Mouse (Mus musculus) limb, embryonic 11.5 days (tissue): ENCODE data around the gene Pigv. TPM values are rescaled to one million over a fixed set of nuclear protein-coding genes. Genes with fewer than 3 reads are reported as not detected.
"Not testable (repeated sequence)": the region's sequence is repeated elsewhere in the genome, so short reads cannot be mapped to it uniquely, and the experiment has no call there.

Experiments used
- ATAC-seq: fragments of 200-750 bp; cut with Nextera tagmentation; 2 replicates; pipeline ENCODE4 v1.8.0; 2017; ENCODE audit warnings: low read depth; ENCODE audit not compliant: insufficient number of reproducible peaks, low FRiP score, low TSS enrichment
- DNase-seq: peaks from one replicate; pipeline ENCODE4 v3.0.0-alpha.2; 2015; ENCODE audit warnings: low spot score
- H3K27ac ChIP-seq: fragments of 300-500 bp; sonication (generic); replicated peaks from 2 replicates; pipeline ENCODE4 v1.5.1; 2014; ENCODE audit warnings: low read depth, mild to moderate bottlenecking, low read length
- H3K27me3 ChIP-seq: fragments of 300-500 bp; sonication (generic); 2 replicates; pipeline ENCODE4 v1.6.1; 2014; ENCODE audit warnings: mild to moderate bottlenecking, low read length, mixed read lengths; ENCODE audit not compliant: control insufficient read depth, insufficient read depth
- H3K36me3 ChIP-seq: fragments of 300-500 bp; sonication (generic); 2 replicates; pipeline ENCODE4 v1.6.1; 2014; ENCODE audit warnings: mild to moderate bottlenecking, low read length, moderate library complexity, mixed read lengths; ENCODE audit not compliant: control insufficient read depth, insufficient read depth
- H3K4me1 ChIP-seq: fragments of 300-500 bp; sonication (generic); 2 replicates; pipeline ENCODE4 v1.6.1; 2014; ENCODE audit warnings: low read length, mixed read lengths; ENCODE audit not compliant: control insufficient read depth, insufficient read depth
- H3K4me2 ChIP-seq: fragments of 300-500 bp; sonication (generic); 2 replicates; pipeline ENCODE4 v1.6.1; 2014; ENCODE audit warnings: low read depth, mild to moderate bottlenecking, moderate library complexity; ENCODE audit not compliant: severe bottlenecking
- H3K4me3 ChIP-seq: fragments of 300-500 bp; sonication (generic); 2 replicates; pipeline ENCODE4 v1.5.1; 2014; ENCODE audit warnings: low read depth, low read length
- H3K9ac ChIP-seq: fragments of 300-500 bp; sonication (generic); 2 replicates; pipeline ENCODE4 v1.6.1; 2014; ENCODE audit warnings: mild to moderate bottlenecking, low read length
- H3K9me3 ChIP-seq: fragments of 300-500 bp; sonication (generic); 2 replicates; pipeline ENCODE4 v1.6.1; 2016; ENCODE audit warnings: low read length; ENCODE audit not compliant: control insufficient read depth
- WGBS: fragments of 180-500 bp; shearing (Covaris S2); extraction: QIAGEN DNeasy Blood & Tissue Kit; methylation state at CpG from one replicate; pipeline ENCODE4 v1.1.7; 2014; 5-methylcytosine and 5-hydroxymethylcytosine counted together
- polyA plus RNA-seq: library from polyadenylated mRNA; unstranded; fragments of >200 nt; fragmentation: Nextera tagmentation; extraction: Ambion mirVana; gene quantifications from 2 replicates; pipeline ENCODE4 v1.2.1, GENCODE M21; 2014

The Pigv gene
- polyA plus RNA-seq, 1 experiment from 2014 or later = 13.2 TPM

DNA sequence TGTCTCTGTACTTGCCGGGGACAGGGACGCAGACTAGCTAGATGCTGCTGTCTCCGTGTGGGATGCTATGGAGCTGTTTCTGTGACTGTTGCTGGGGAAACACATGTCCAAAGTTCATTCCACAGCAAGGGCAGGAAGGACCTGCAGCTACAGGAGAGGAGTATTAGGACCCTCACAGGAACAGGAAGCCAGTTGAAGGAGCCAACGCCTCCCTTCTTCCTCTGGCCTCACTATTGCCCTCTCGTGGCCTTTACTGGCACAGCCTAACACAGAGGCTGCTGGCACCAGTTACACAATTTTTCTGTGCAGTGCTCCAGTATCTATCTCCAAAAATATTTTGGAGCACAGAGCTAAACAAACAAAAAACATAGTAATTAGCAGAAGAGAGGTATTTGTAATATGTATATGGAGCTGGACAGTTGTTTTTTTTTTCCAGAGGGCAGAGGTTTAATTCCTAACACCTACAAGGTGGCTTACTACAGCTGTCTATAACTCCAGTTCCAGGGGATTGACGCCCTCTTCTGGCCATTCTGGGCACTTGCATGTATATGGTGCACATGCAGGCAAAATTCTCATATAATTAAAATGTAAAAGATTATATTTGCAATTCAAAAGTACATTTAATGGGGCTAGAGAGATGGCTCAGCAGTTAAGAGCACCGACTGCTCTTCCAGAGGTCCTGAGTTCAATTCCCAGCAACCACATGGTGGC, 22.3 kb downstream of the Pigv start, which contains the start of gene Zdhhc18:
Zdhhc18 (minus strand) TSS at position 166 of the 711 bp plus-strand sequence.
- ATAC-seq = no peak
- no peaks in the 10 kb centered on the region for H3K4me1 ChIP-seq
- H3K4me2 ChIP-seq = peak within 1 kb of the TSS; percentile 34; the same call in 1 of the 2 replicates
- 0 out of 2 replicates have a peak, but pooled peaks cover 2% of the 10 kb centered on the region for H3K9me3 ChIP-seq
- WGBS = 37% methylated on average over 7 of the region's 7 CpGs
- H3K9ac ChIP-seq = no peak within 1 kb of the TSS
- DNase-seq = peak; percentile 84
- H3K27ac ChIP-seq = no peak within 1 kb of the TSS
- H3K27me3 ChIP-seq = no peaks in the 10 kb centered on the region
- H3K4me3 ChIP-seq = no peak within 1 kb of the TSS
- no peaks in the 10 kb centered on the region for H3K36me3 ChIP-seq

DNA sequence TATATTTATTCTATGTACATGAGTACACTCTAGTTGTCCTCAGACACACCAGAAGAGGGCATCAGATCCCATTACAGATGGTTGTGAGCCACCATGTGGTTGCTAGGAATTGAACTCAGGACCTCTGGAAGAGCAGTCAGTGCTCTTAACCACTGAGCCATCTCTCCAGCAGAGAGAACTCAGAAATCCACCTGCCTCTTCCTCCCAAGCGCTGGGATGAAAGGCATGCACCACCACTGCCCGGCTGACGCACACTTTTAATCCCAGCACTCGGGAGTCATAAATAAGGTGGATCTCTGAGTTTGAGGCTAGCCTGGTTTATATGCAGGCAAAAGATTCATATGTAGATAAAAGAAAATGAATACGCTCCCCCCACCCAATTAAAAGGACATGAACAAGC, 23.0 kb downstream of the Pigv start:
- not testable (repeated sequence) for H3K27ac ChIP-seq, H3K9ac ChIP-seq, H3K36me3 ChIP-seq, ATAC-seq, DNase-seq, H3K4me3 ChIP-seq, H3K27me3 ChIP-seq, H3K9me3 ChIP-seq, H3K4me1 ChIP-seq
- H3K4me2 ChIP-seq = peak overlapping the region; percentile 34; the same call in 1 of the 2 replicates
- WGBS = 87% methylated on average over 5 of the region's 5 CpGs

DNA sequence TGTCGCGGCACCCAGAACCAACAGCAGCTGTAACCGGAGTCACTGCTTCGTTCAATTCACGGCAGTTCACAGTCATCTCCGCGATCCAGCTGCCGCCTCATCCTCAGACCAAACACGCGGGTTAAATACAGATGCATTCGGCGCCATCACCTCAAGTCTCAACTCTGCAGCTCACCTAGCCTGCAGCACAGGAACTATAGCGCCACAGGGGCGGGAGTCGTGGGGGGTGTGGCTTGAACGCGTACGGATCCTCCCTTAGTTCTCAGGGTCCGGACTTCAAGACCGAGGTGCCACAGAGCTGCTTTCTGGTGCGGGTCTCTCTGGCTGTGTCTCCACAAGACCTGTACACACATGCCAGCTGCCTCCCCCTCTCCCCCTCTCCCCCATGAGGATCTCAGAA, 26.8 kb downstream of the Pigv start:
- ATAC-seq (no peak), DNase-seq (no peak)
- no peaks in the 10 kb centered on the region for H3K27me3 ChIP-seq
- WGBS = 34% methylated on average over 21 of the region's 21 CpGs
- H3K4me2 ChIP-seq = peak overlapping the region; percentile 5; the same call in 1 of the 2 replicates
- no peak overlapping the region for H3K27ac ChIP-seq
- no peaks in the 10 kb centered on the region for H3K4me1 ChIP-seq
- no peak overlapping the region for H3K9ac ChIP-seq
- 0 out of 2 replicates have a peak, but pooled peaks cover 3% of the 10 kb centered on the region for H3K9me3 ChIP-seq
- H3K4me3 ChIP-seq = no peak overlapping the region
- no peaks in the 10 kb centered on the region for H3K36me3 ChIP-seq

DNA sequence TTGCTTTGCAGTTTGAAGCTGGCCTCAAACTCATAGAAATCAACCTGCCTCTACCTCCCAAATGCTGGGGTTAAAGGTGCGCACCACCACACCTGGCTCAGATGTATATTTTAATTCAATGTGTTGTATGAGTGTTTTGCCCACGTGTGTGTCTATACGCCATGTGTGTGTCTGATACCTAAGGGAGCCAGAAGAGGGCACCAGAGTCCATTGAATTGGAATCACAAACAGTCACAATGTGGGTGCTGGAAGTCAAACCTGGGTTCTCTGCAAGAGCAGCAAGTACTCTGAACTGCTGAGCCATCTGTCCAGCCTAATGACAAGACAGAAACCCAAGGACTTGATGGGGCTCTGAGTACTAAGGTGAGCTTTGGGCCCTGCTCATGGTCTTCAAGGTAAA, 27.3 kb downstream of the Pigv start:
- Histone ChIP-seq H3K27me3 (no peaks in the 10 kb centered on the region), H3K4me3 (no peak overlapping the region)
- WGBS = 87% methylated on average over 3 of the region's 3 CpGs

DNA sequence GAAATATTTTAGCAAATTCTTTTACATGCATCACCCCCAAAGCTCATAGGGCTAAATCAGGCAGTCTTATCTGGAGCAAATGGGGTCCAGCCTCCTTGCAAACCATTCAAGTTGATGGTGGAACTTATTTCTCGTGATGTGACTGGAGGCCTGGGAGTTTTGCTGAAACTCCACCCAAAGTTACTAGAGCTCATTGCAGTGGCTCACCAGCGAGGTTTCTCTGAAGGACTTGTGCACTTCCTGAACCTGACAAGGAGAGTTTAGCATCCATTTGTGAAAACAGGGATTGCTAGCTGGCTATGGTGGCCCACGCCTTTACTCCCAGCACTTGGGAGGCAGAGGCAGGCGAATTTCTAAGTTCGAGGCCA, 38.4 kb downstream of the Pigv start:
- no peaks in the 10 kb centered on the region for H3K36me3 ChIP-seq
- no peak for ATAC-seq
- WGBS = 81% methylated on average over 5 of the region's 5 CpGs

More for the DNA sequence above, 27.3 kb downstream of the Pigv start:
- Histone ChIP-seq H3K27ac (no peak overlapping the region), H3K9ac (no peak overlapping the region), H3K4me1 (no peaks in the 10 kb centered on the region), H3K4me2 (no peak overlapping the region), H3K9me3 (0 out of 2 replicates have a peak, but pooled peaks cover 3% of the 10 kb centered on the region), H3K36me3 (no peaks in the 10 kb centered on the region)
- DNase-seq (no peak), ATAC-seq (no peak)

DNA sequence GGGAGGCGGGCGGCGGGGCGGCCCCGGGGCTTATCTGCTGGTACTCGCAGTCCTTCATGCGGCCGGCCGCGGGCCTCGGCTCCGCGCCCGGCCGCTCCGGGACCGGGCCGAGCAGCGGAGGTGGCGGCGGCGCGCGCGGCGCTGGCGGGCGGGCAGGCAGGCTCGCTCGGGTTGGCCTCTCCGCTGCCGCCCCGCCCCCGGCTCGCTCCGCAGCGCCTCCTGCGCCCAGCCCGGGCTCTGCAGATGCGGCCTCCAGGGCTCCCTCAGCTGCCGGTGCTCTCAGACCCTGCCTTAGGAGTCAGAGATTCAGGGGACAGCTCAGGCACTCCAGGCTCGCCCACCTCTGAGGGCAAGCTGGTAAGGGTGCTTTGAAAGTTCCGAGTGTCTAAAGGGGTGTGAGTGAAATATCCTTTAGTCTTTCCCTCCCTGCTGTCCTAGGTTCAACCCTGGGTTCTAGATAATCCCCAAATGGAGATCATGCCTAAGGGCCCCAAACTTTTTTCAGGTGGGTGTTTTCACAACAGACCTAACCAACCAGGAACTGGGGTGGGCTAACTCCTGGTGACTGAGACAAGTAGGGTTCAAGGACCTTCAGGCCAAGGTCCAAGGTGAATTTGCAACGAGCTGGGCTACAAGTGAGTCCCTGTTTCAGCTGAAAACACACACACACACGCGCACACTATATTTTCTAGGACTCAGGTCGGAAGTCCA, 39.0 kb downstream of the Pigv start:
- DNase-seq (peak; percentile 94), ATAC-seq (peak; percentile 65; the same call in 1 of the 2 replicates)
- H3K36me3 ChIP-seq = no peaks in the 10 kb centered on the region
- H3K27me3 ChIP-seq = no peaks in the 10 kb centered on the region
- WGBS = 10% methylated on average over 36 of the region's 47 CpGs
- H3K9ac ChIP-seq = peak overlapping the region; percentile 97
- H3K27ac ChIP-seq = peak overlapping the region; percentile 59; the same call in 1 of the 2 replicates
- peaks cover 5% of the 10 kb centered on the region; the same call in 1 of the 2 replicates for H3K4me1 ChIP-seq
- H3K9me3 ChIP-seq = no peaks in the 10 kb centered on the region
- peak overlapping the region; percentile 94 for H3K4me2 ChIP-seq
- H3K4me3 ChIP-seq = peak overlapping the region; percentile 80

More for the DNA sequence above, 38.4 kb downstream of the Pigv start:
- H3K9ac ChIP-seq = no peak overlapping the region
- H3K4me2 ChIP-seq = no peak overlapping the region
- no peaks in the 10 kb centered on the region for H3K9me3 ChIP-seq
- no peaks in the 10 kb centered on the region for H3K27me3 ChIP-seq
- H3K27ac ChIP-seq = no peak overlapping the region
- peaks cover 5% of the 10 kb centered on the region; the same call in 1 of the 2 replicates for H3K4me1 ChIP-seq
- no peak for DNase-seq
- no peak overlapping the region for H3K4me3 ChIP-seq

DNA sequence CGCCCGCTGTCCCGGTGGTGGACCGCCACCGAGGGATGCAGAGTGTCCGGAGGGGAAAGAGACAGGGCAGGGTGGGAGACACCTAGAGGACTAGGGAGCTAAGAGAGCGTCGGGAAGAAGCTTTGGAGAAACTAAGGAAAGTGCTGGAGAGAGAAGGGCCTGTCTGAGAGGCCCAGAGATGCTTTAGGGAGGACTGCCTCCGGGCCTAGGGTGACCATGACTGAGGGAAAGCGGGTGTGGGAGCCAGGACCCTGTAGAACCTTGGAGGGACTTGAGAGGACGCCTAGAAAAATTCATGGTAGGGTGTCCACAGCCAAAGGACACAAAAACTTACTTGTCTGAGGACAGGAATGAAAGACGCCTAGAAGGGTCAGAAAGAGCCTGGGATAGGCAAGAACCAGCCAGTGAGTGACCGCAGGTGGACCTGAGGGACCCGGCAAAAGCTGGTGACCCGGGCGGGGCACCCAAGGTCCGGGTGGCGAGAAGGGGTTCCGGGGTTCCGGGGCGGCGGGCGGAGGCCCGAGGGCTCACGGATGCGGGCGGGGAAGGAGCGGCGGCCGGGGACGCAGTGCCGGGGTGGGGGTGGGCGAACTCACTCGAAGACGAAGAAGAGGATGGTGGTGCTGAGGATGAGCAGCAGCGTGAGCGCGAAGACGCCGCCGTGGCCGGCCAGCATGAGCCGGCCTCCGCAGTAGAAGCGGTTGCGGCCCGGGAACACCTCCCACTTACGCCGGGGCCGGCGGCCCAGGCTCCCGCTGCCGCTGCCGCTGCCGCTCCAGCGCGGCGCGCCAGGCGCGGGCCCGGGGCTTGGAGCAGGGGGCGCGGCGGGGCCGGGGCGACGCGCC, 39.7 kb downstream of the Pigv start:
- WGBS = 1% methylated on average over 65 of the region's 69 CpGs
- Histone ChIP-seq H3K9me3 (no peaks in the 10 kb centered on the region), H3K27ac (peak overlapping the region; percentile 59; the same call in 1 of the 2 replicates), H3K4me1 (peaks cover 5% of the 10 kb centered on the region; the same call in 1 of the 2 replicates), H3K4me2 (peak overlapping the region; percentile 94), H3K27me3 (no peaks in the 10 kb centered on the region), H3K4me3 (peak overlapping the region; percentile 80), H3K9ac (peak overlapping the region; percentile 97), H3K36me3 (no peaks in the 10 kb centered on the region)
- ATAC-seq = 0 out of 2 replicates have a peak, but pooled peaks have one; percentile 44
- peak; percentile 61 for DNase-seq
